Mouse (Mus musculus): ENCODE measurements around the gene Stk17b.

GRCm38 (mm10) chr1:53795591-53795990 is 10.6 kb upstream of the Stk17b start:
- TF ChIP-seq SMC3 (IDR thresholded peaks at IDR 0.05; ENCODE audit: low read depth, low read length) (no peak), CTCF (IDR thresholded peaks at IDR 0.05 in 2 of 3, conservative IDR thresholded peaks at IDR 0.05 in 1 of 3; ENCODE audit: control insufficient read depth in 1 of 3, insufficient read depth in 1 of 3, low read depth in 2 of 3, low read length in 3 of 3, poor library complexity in 1 of 3, severe bottlenecking in 1 of 3) (no peak)
